ENCODE assay signal across 11 mouse cellular contexts in the genomic region with DNA sequence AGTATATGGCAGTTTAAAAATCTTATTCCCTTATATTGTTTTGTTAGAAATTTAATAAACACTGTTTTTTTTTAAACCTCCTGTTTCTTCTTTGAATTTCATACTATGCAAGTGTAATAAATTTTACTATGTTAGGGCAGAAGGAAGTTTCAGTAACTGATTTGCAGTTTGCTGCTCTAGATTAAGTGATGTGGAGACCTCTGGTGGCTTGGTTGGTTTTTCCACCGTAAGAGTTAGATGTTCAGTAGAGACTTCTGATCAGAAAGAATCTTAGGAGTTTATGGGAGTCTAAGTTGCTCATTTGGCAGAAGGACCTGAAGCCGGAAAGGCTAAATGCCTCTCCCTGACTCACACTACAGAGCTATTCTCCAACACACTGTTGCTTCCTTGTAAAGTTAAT. TPM values are rescaled to one million over a fixed set of nuclear protein-coding genes. Genes with fewer than 3 reads are reported as not detected.
DNase-seq lines count a peak whose midpoint lies in the region; ATAC-seq and TF ChIP-seq lines count a peak whose summit lies in the region.
"Had no signal": no experiment of that assay in that cellular context is flagged by ENCODE, and none has a peak within 500 bp of the region (broad histone marks: within the 10 kb centered on the region; RNA-seq: fewer than 3 reads in every experiment).

No protein-coding gene starts in this region.

- H3K36me3 ChIP-seq in kidney, embryonic 14.5 days (ENCODE audit: control insufficient read depth, insufficient read depth, low read length), result no peaks in the 10 kb centered on the region
- no peaks in the 10 kb centered on the region for H3K36me3 ChIP-seq in lung, postnatal 0 days (ENCODE audit: insufficient read depth, low read length)
- H3K36me3 ChIP-seq: forebrain, embryonic 15.5 days had no signal

- WGBS in kidney, embryonic 14.5 days, result 70% methylated on average over 2 of the region's 2 CpGs
- 67% methylated on average over 2 of the region's 2 CpGs for WGBS in lung, postnatal 0 days
- 57% methylated on average over 2 of the region's 2 CpGs for WGBS in lung, adult 2 months

- no peak for ATAC-seq in kidney, embryonic 14.5 days (ENCODE audit: low FRiP score, low TSS enrichment)
- no peak for ATAC-seq in lung, postnatal 0 days
- ATAC-seq in granulocyte monocyte progenitor cell, adult 5-6 weeks (replicated peaks; ENCODE audit: poor library complexity, severe bottlenecking), result no peak
- ATAC-seq: forebrain, embryonic 15.5 days had no signal

- H3K27me3 ChIP-seq in kidney, embryonic 14.5 days (ENCODE audit: control insufficient read depth, insufficient read depth, low read length), result no peaks in the 10 kb centered on the region
- H3K27me3 ChIP-seq in lung, postnatal 0 days (replicated peaks; ENCODE audit: insufficient read depth, low read length), result no peaks in the 10 kb centered on the region
- H3K27me3 ChIP-seq: forebrain, embryonic 15.5 days had no signal

- TF ChIP-seq EP300 in lung, postnatal 0 days (IDR thresholded peaks at IDR 0.05), result no peak

- no peaks in the 10 kb centered on the region for H3K4me1 ChIP-seq in kidney, embryonic 14.5 days (ENCODE audit: control insufficient read depth, insufficient read depth, low read length)
- no peaks in the 10 kb centered on the region for H3K4me1 ChIP-seq in lung, postnatal 0 days (ENCODE audit: insufficient read depth, low read depth, low read length)
- H3K4me1 ChIP-seq in lung, adult 2 months (ENCODE audit: control insufficient read depth, insufficient read depth, low read length), result no peaks in the 10 kb centered on the region
- H3K4me1 ChIP-seq: forebrain, embryonic 15.5 days had no signal

- H3K9ac ChIP-seq in kidney, embryonic 14.5 days (ENCODE audit: low read depth, low read length), result no peak overlapping the region
- H3K9ac ChIP-seq in lung, postnatal 0 days (replicated peaks; ENCODE audit: low read depth), result no peak overlapping the region
- H3K9ac ChIP-seq: forebrain, embryonic 15.5 days had no signal

- TF ChIP-seq CTCF in lung, postnatal 0 days (IDR thresholded peaks at IDR 0.05), result peak; percentile 60
- TF ChIP-seq CTCF in lung, adult 2 months (IDR thresholded peaks at IDR 0.05; ENCODE audit: insufficient read depth, low read length), result no peak

- H3K4me2 ChIP-seq in kidney, embryonic 14.5 days (replicated peaks; ENCODE audit: low read depth, low read length), result no peak overlapping the region
- H3K4me2 ChIP-seq in lung, postnatal 0 days (replicated peaks; ENCODE audit: low read depth, low read length), result no peak overlapping the region
- H3K4me2 ChIP-seq: forebrain, embryonic 15.5 days had no signal

- TF ChIP-seq POLR2A in lung, adult 2 months (IDR thresholded peaks at IDR 0.05; ENCODE audit: borderline replicate concordance, extremely low read depth, low read depth, low read length), result no peak

- H3K27ac ChIP-seq in kidney, embryonic 14.5 days (ENCODE audit: low read depth, low read length), result no peak overlapping the region
- no peak overlapping the region for H3K27ac ChIP-seq in lung, postnatal 0 days (ENCODE audit: low read length)
- H3K27ac ChIP-seq: forebrain, embryonic 15.5 days had no signal

- H3K4me3 ChIP-seq in kidney, embryonic 14.5 days (ENCODE audit: low read length), result no peak overlapping the region
- H3K4me3 ChIP-seq in lung, postnatal 0 days (ENCODE audit: low read depth, low read length), result no peak overlapping the region
- no peak overlapping the region for H3K4me3 ChIP-seq in lung, adult 2 months (replicated peaks; ENCODE audit: extremely low read depth, low read depth, low read length)
- H3K4me3 ChIP-seq: forebrain, embryonic 15.5 days had no signal

- H3K9me3 ChIP-seq in kidney, embryonic 14.5 days (ENCODE audit: control insufficient read depth, low read length), result no peaks in the 10 kb centered on the region
- no peaks in the 10 kb centered on the region for H3K9me3 ChIP-seq in lung, postnatal 0 days (ENCODE audit: low read length)
- H3K9me3 ChIP-seq: forebrain, embryonic 15.5 days had no signal

- peak; percentile 15 for DNase-seq in adrenal gland, postnatal 10 days
- DNase-seq in adrenal gland, adult 18-20 months (ENCODE audit: low spot score in 2 of 2), result no peak
- peak; percentile 19 for DNase-seq in kidney, adult 9 months
- peak; percentile 52 for DNase-seq in lung, postnatal 0 days (ENCODE audit: low spot score)
- DNase-seq in lung, adult 2 months, result no peak
- peak; percentile 51 for DNase-seq in lung, postnatal 14 days

RNA-seq across cellular contexts. Expression of gene Capns2, which starts 17.4 kb away (rescaled TPM):
- total RNA-seq in adrenal gland, postnatal 10 days (2021), result under 1 TPM in 1 of 2 experiments, not detected in 1; 0.39 TPM
- 1 to 10 TPM in 1 of 2 experiments, not detected in 1; 1.2 TPM for total RNA-seq in adrenal gland, adult 18-20 months (2021)
- polyA plus RNA-seq in kidney, embryonic 14.5 days (2014; fragmentation: Nextera tagmentation; extraction: Ambion mirVana), result 0.20 and 0.72 TPM in 2 replicates
- polyA plus RNA-seq in lung, postnatal 0 days (2015; fragmentation: Nextera tagmentation; extraction: Ambion mirVana), result 0.13 TPM in 1 of 2 replicates, not detected in the other
- polyA plus RNA-seq in lung, adult 2 months (2012; rRNA removed), result 9.6 TPM in 1 of 2 replicates, not detected in the other
- total RNA-seq in granulocyte monocyte progenitor cell, adult 5-6 weeks (2014; fragmentation: Nextera tagmentation), result 4.2 TPM in 1 of 2 replicates, not detected in the other
- 0.98 and 1.7 TPM in 2 replicates for total RNA-seq in granulocyte monocyte progenitor cell, adult 5-6 weeks (2017)
- polyA plus RNA-seq: liver, embryonic 16.5 days had no signal

RNA-seq across cellular contexts. Expression of gene Lpcat2, which starts 28.6 kb away (rescaled TPM):
- total RNA-seq in adrenal gland, postnatal 10 days (2021), result 1 to 10 TPM; 2.5 to 2.6 TPM
- total RNA-seq in adrenal gland, adult 18-20 months (2021), result 10 to 100 TPM in 1 of 2 experiments, 1 to 10 TPM in 1; 2.0 to 16.3 TPM
- polyA plus RNA-seq in kidney, embryonic 14.5 days (2014; fragmentation: Nextera tagmentation; extraction: Ambion mirVana), result 4.0 and 7.0 TPM in 2 replicates
- 7.6 and 9.4 TPM in 2 replicates for polyA plus RNA-seq in lung, postnatal 0 days (2015; fragmentation: Nextera tagmentation; extraction: Ambion mirVana)
- polyA plus RNA-seq in lung, adult 2 months (2012; rRNA removed), result 3.1 and 5.0 TPM in 2 replicates
- 11.0 and 13.8 TPM in 2 replicates for total RNA-seq in granulocyte monocyte progenitor cell, adult 5-6 weeks (2014; fragmentation: Nextera tagmentation)
- 9.9 and 14.6 TPM in 2 replicates for total RNA-seq in granulocyte monocyte progenitor cell, adult 5-6 weeks (2017)

RNA-seq across cellular contexts. Expression of gene Mmp2, which starts 56.7 kb away (rescaled TPM):
- total RNA-seq in adrenal gland, postnatal 10 days (2021), result 10 to 100 TPM; 88.3 to 93.5 TPM
- total RNA-seq in adrenal gland, adult 18-20 months (2021), result 10 to 100 TPM; 18.1 to 46.2 TPM
- polyA plus RNA-seq in kidney, embryonic 14.5 days (2014; fragmentation: Nextera tagmentation; extraction: Ambion mirVana), result 131 and 162 TPM in 2 replicates
- polyA plus RNA-seq in lung, postnatal 0 days (2015; fragmentation: Nextera tagmentation; extraction: Ambion mirVana), result 161 and 195 TPM in 2 replicates
- polyA plus RNA-seq in lung, adult 2 months (2012; rRNA removed), result 114 and 115 TPM in 2 replicates
- total RNA-seq in granulocyte monocyte progenitor cell, adult 5-6 weeks (2014; fragmentation: Nextera tagmentation), result 2.7 TPM in 1 of 2 replicates, not detected in the other
- 0.36 and 0.39 TPM in 2 replicates for total RNA-seq in granulocyte monocyte progenitor cell, adult 5-6 weeks (2017)
- total RNA-seq: monocyte, adult 5-6 weeks had no signal

Comparison
In these comparisons a context has a peak if more than half of its experiments do, and no peak if none do; other contexts are left out.
1. DNase-seq: peak in adrenal gland, postnatal 10 days (single experiment), kidney, adult 9 months (single experiment), lung, postnatal 0 days (single experiment) and lung, postnatal 14 days (single experiment); none in adrenal gland, adult 18-20 months (0 of 2) and lung, adult 2 months (single experiment).
2. RNA of gene Mmp2, which starts 56.7 kb away (total RNA-seq): 88.3 to 93.5 TPM in adrenal gland, postnatal 10 days and 18.1 to 46.2 TPM in adrenal gland, adult 18-20 months; 0.36 to 2.7 TPM in granulocyte monocyte progenitor cell, adult 5-6 weeks; every median in the first group is over 4 times any median in the second.